Mouse (Mus musculus) mouse trophoblast stem cell (cell line): Measurements from ENCODE around the gene Wtap.
"Not testable (repeated sequence)": the region's sequence is repeated elsewhere in the genome, so short reads cannot be mapped to it uniquely, and the experiment has no call there.

Experiments
- in situ Hi-C, 2 experiments: fragments of 300-500 bp; cut with MseI, MboI; formaldehyde crosslinking; loops; 2 replicates in 1 of 2; 3 replicates in 1 of 2; pipeline ENCODE4 v1.15.1; 2025

The Wtap gene

GRCm38 (mm10) chr17:12963476-12963875 is 30.5 kb downstream of the Wtap start:
- in situ Hi-C loops: no loop called here

DNA sequence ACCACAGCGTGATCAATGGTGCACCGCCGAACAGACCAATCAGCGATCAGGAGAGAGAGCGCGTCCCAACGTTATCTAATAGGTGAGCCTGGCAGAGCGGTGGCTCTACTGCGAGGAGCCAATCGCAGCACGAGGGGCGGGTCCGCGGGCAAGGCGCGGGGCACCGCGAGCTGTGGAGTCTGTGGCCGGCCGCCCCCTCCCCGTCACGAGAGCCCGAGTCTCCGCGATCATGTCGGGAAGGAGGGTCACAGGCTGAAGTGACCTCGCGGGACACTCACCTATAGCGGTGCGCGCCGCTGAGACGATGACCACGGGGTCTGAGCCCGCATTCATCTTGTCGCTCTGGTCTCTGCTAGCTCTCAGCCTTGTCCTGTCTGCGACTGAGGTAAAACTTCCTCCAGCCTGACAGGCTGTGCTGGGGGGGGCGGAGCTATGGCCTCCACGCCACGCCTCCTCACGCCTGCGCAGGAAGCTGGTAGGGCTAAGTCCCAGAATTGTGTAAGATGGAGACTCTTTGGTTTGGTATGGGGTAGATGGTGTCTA is 33.6 kb downstream of the Wtap start, which contains the start of gene Acat2:
Gene Acat2 (minus strand): TSS at position 417 of the 543 bp plus-strand sequence.
- in situ Hi-C loops: no loop called here

GRCm38 (mm10) chr17:12959377-12959776 is 34.6 kb downstream of the Wtap start:
- in situ Hi-C loops: not testable (repeated sequence)

GRCm38 (mm10) chr17:12956664-12957063 is 37.3 kb downstream of the Wtap start:
- in situ Hi-C loops: no loop called here

GRCm38 (mm10) chr17:12949669-12950068 is 44.3 kb downstream of the Wtap start:
- in situ Hi-C loops: no loop called here

- in situ Hi-C loops: no loop called here
These were observed 51.4 kb downstream of the Wtap start for GRCm38 (mm10) chr17:12942459-12943162.

GRCm38 (mm10) chr17:12941543-12942260 is 52.3 kb downstream of the Wtap start:
- in situ Hi-C loops: no loop called here

GRCm38 (mm10) chr17:12940151-12940805 is 53.7 kb downstream of the Wtap start, which contains the start of gene Acat3:
Acat3 (minus strand) TSS chr17:12940600.
- in situ Hi-C loops: no loop called here

DNA sequence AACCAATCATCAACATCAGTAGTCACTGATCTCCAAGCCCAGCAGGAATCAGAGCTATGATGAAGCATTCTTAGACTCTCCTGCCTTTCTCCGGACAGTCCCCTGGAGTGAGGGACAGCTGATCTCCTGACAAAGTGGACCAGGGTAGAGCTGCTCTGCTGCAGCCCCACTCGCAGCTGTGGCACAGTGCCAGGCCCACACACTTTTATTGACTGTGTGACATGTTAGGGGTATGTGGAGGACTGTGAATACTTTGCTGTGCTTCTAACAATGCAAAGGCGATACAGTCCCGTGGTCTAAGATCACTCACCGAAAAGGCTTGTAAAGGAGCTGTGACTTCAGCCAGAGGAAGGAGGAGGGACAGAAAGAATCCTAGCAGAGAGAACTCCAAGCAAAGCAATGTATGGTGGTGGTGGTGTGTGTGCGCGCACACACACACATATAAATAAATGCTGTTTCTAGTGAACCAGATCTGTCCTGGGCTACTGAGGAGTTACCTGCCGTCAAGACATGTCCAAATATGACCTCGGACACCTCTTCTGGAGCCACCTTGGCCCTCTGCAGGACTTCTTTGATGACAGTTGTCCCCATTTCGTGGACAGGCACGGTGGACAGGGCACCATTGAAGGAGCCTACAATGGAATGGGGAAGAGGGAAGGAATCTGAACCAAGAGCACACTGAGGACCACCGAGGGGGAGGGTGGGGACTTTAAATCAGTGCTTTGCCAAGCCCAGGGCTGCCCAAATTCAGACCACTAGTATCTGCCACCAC is 54.4 kb downstream of the Wtap start:
- in situ Hi-C loops: not testable (repeated sequence)

GRCm38 (mm10) chr17:12938077-12938476 is 55.9 kb downstream of the Wtap start:
- in situ Hi-C loops: no loop called here

GRCm38 (mm10) chr17:12937412-12937970 is 56.5 kb downstream of the Wtap start:
- in situ Hi-C loops: no loop called here

GRCm38 (mm10) chr17:12935719-12936118 is 58.2 kb downstream of the Wtap start:
- in situ Hi-C loops: no loop called here

DNA sequence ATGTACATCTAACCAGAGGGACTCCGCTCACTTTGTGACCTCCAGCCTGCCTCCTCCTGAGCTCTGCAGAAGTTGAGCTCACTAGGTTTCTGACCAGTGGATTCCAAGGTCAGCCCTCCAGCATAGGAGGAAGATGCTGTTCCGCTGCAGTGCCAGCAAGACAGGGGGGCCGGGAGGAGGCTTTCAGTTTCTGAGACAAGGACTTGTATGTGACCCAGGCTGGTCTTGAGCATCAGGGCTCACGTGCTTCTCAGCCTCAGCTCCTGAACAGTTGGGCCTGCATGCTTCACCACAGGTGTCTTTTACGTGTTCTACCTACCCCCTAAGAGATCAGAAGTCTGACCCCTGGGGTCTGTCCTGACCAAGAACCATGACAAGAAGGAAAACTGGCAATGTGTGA is 62.4 kb downstream of the Wtap start:
- in situ Hi-C loops: not testable (repeated sequence)

GRCm38 (mm10) chr17:12925703-12926180 is 68.2 kb downstream of the Wtap start:
- in situ Hi-C loops: no loop called here

GRCm38 (mm10) chr17:12925001-12925400 is 69.0 kb downstream of the Wtap start:
- in situ Hi-C loops: no loop called here

DNA sequence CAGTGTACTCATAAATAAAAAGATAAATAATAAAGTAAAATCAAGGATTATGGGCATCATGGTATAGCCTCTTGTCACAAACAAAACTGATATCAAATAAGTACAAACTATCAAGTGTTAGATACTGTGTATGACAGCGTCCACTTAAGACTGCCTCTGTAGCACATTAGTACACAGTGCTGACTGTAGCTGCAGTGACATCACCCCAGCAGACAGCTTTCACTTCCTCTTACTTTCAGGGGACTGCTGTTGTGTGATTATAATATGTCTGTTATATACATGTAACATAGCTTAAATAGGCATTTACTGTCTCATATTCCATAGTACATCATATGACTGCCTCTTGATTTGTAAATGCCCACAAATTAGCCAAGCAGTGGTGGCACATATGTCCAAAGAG is 72.9 kb downstream of the Wtap start:
- in situ Hi-C loops: no loop called here
